Mouse (Mus musculus) left cerebral cortex, adult 9 months (tissue): ENCODE results near the gene Rbm39.
"Not testable (repeated sequence)": the region's sequence is repeated elsewhere in the genome, so short reads cannot be mapped to it uniquely, and the experiment has no call there.

Experiments used
- DNase-seq, 2 experiments: peaks; one replicate each; pipeline ENCODE4 v3.0.0; 2022; ENCODE audit warnings: low spot score in 2 of 2

Rbm39 gene

GRCm38 (mm10) chr2:156180824-156181590, 969 bp upstream of the Rbm39 start:
- DNase-seq = no peak

GRCm38 (mm10) chr2:156179796-156180093, 293 bp downstream of the Rbm39 start:
- no peak for DNase-seq

- DNase-seq = peak in 1 of 2 experiments; percentile 74
These were observed 817 bp downstream of the Rbm39 start for GRCm38 (mm10) chr2:156179046-156179795.

GRCm38 (mm10) chr2:156177651-156178050, 2.4 kb downstream of the Rbm39 start:
- DNase-seq = no peak

GRCm38 (mm10) chr2:156177079-156177478, 3.0 kb downstream of the Rbm39 start:
- no peak for DNase-seq

GRCm38 (mm10) chr2:156166557-156166956, 13.5 kb downstream of the Rbm39 start:
- DNase-seq = no peak

GRCm38 (mm10) chr2:156165478-156165877, 14.6 kb downstream of the Rbm39 start:
- DNase-seq = no peak

- DNase-seq = no peak
These were observed 28.5 kb downstream of the Rbm39 start for GRCm38 (mm10) chr2:156151538-156151937.

GRCm38 (mm10) chr2:156147316-156147915, 32.6 kb downstream of the Rbm39 start:
- no peak for DNase-seq

- DNase-seq = no peak
These were observed 33.6 kb downstream of the Rbm39 start for GRCm38 (mm10) chr2:156146272-156146989.

GRCm38 (mm10) chr2:156145486-156146130, 34.4 kb downstream of the Rbm39 start:
- no peak for DNase-seq

- peak; percentile 82 to 93 for DNase-seq
These were observed 35.9 kb downstream of the Rbm39 start, which contains the start of the genes Romo1 and Nfs1 for GRCm38 (mm10) chr2:156143953-156144724. Gene Romo1 (plus strand): TSS chr2:156144039. Gene Nfs1 (minus strand): TSS chr2:156144186.

- DNase-seq = no peak
These were observed 36.7 kb downstream of the Rbm39 start for GRCm38 (mm10) chr2:156143367-156143766.

GRCm38 (mm10) chr2:156142820-156143219, 37.2 kb downstream of the Rbm39 start:
- DNase-seq = no peak

GRCm38 (mm10) chr2:156135695-156136094, 44.3 kb downstream of the Rbm39 start:
- DNase-seq = no peak

- no peak for DNase-seq
These were observed 45.9 kb downstream of the Rbm39 start for GRCm38 (mm10) chr2:156134161-156134560.

GRCm38 (mm10) chr2:156126992-156127391, 53.0 kb downstream of the Rbm39 start, which contains the start of gene Gm28036:
Gene Gm28036 (minus strand): TSS chr2:156127092.
- DNase-seq = no peak

GRCm38 (mm10) chr2:156123731-156124130, 56.3 kb downstream of the Rbm39 start:
- DNase-seq = no peak

- DNase-seq = no peak
These were observed 60.5 kb downstream of the Rbm39 start for GRCm38 (mm10) chr2:156119566-156119965.

- not testable (repeated sequence) for DNase-seq
These were observed 68.0 kb downstream of the Rbm39 start for GRCm38 (mm10) chr2:156112080-156112423.
